Mouse (Mus musculus): ENCODE results near the gene Gm3238. TPM values are rescaled to one million over a fixed set of nuclear protein-coding genes. Genes with fewer than 3 reads are reported as not detected.
"Not testable (repeated sequence)": the region's sequence is repeated elsewhere in the genome, so short reads cannot be mapped to it uniquely, and the experiment has no call there.

Gene Gm3238
- not detected in 2 replicates for total RNA-seq (2012; rRNA removed)
- not detected in 2 replicates for total RNA-seq (2014; rRNA removed)
- not detected in 2 replicates for polyA plus RNA-seq (2012; ENCODE audit: insufficient read length, low read depth)

DNA sequence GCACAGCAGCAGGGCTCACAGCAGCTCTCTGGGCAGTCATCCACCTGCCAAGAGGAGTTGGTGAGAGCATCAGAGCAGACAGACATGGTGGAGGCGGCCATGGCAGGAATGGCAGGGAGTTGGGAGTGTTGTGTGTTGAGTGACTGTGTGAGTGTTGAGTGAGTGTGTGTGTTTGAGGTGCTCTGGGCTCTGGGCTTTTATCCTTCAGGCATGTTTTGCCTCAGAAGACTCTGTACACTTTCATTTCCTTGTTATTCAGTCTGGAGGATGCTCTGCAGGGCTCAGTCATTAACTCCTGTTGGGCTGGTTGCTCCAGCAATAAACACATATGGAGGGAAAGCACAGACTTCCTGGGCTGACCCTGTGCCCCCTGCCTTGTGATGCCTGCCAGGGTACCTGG lies at the start of gene Gm3238:
TSS of gene Gm3238 (minus strand) at position 101 of the 400 bp plus-strand sequence.
- H3K9me3 ChIP-seq (replicated peaks; ENCODE audit: low read length); H3K36me3 ChIP-seq (replicated peaks in 1 of 2; ENCODE audit: control insufficient read depth in 1 of 2, insufficient read depth in 1 of 2, low read length in 1 of 2); H3K4me3 ChIP-seq (replicated peaks in 1 of 3; ENCODE audit: low read depth in 2 of 3, low read length in 2 of 3, poor library complexity in 1 of 3); in situ Hi-C loops (cut with MboI; ENCODE audit: low pct_ligation_motif_present, low pct_unique_long_range_greater_than_20kb, low sequenced_read_pairs); H3K4me1 ChIP-seq (ENCODE audit: control insufficient read depth in 1 of 2, insufficient read depth in 2 of 2); H3K79me2 ChIP-seq (replicated peaks; ENCODE audit: control insufficient read depth, extremely low read depth, insufficient read depth, poor library complexity, severe bottlenecking); H3K9ac ChIP-seq (ENCODE audit: insufficient read depth, low read depth); H3K27ac ChIP-seq (ENCODE audit: insufficient read depth, low read depth); DNase-seq (ENCODE audit: extremely low read depth); dilution Hi-C loops (cut with MboI; ENCODE audit: extremely low pct_ligation_motif_present, extremely low pct_unique_long_range_greater_than_20kb, low sequenced_read_pairs); H3K4me2 ChIP-seq (ENCODE audit: insufficient read depth, low read depth, poor library complexity, severe bottlenecking): not testable (repeated sequence)
- H3K27me3 ChIP-seq (replicated peaks), result peaks cover 40% of the 10 kb centered on the region

GRCm38 (mm10) chr10:77819203-77819602 lies 48.1 kb upstream of the Gm3238 start:
- Histone ChIP-seq H3K4me3 (replicated peaks in 1 of 3; ENCODE audit: low read depth in 2 of 3, low read length in 2 of 3, poor library complexity in 1 of 3) (no peak overlapping the region), H3K9me3 (replicated peaks; ENCODE audit: low read length) (peaks cover 2% of the 10 kb centered on the region), H3K79me2 (replicated peaks; ENCODE audit: control insufficient read depth, extremely low read depth, insufficient read depth, poor library complexity, severe bottlenecking) (no peaks in the 10 kb centered on the region), H3K4me1 (ENCODE audit: control insufficient read depth in 1 of 2, insufficient read depth in 2 of 2) (0 out of 4 replicates have a peak, but pooled peaks cover 0 to 3% of the 10 kb centered on the region in 2 experiments), H3K9ac (ENCODE audit: insufficient read depth, low read depth) (no peak overlapping the region), H3K27me3 (replicated peaks) (peaks cover 67% of the 10 kb centered on the region), H3K36me3 (replicated peaks in 1 of 2; ENCODE audit: control insufficient read depth in 1 of 2, insufficient read depth in 1 of 2, low read length in 1 of 2) (no peaks in the 10 kb centered on the region), H3K27ac (ENCODE audit: insufficient read depth, low read depth) (no peak overlapping the region), H3K4me2 (ENCODE audit: insufficient read depth, low read depth, poor library complexity, severe bottlenecking) (no peak overlapping the region)
- no peak for DNase-seq (ENCODE audit: extremely low read depth)
- in situ Hi-C loops (cut with MboI; ENCODE audit: low pct_ligation_motif_present, low pct_unique_long_range_greater_than_20kb, low sequenced_read_pairs), result no loop called here
- TF ChIP-seq RCOR1 (conservative IDR thresholded peaks at IDR 0.05; ENCODE audit: low read depth, low read length) (no peak), EP300 (IDR thresholded peaks at IDR 0.05; ENCODE audit: low read length) (no peak), MAFK (IDR thresholded peaks at IDR 0.05; ENCODE audit: insufficient replicate concordance, low read length) (no peak), PAX5 (IDR thresholded peaks at IDR 0.05; ENCODE audit: low read length) (no peak), HCFC1 (IDR thresholded peaks at IDR 0.05; ENCODE audit: low read depth, low read length) (no peak), ZMIZ1 (IDR thresholded peaks at IDR 0.05; ENCODE audit: low read depth, low read length) (no peak), MAZ (IDR thresholded peaks at IDR 0.05; ENCODE audit: low read depth, low read length) (no peak), CTCF (conservative IDR thresholded peaks at IDR 0.05 in 1 of 2, IDR thresholded peaks at IDR 0.05 in 1 of 2; ENCODE audit: low read depth in 2 of 2, low read length in 2 of 2) (no peak), JUN (IDR thresholded peaks at IDR 0.05; ENCODE audit: insufficient read depth, low read depth, low read length) (no peak)
- dilution Hi-C loops (cut with MboI; ENCODE audit: extremely low pct_ligation_motif_present, extremely low pct_unique_long_range_greater_than_20kb, low sequenced_read_pairs), result no loop called here

- Histone ChIP-seq H3K27ac (ENCODE audit: insufficient read depth, low read depth) (no peak overlapping the region), H3K9me3 (replicated peaks; ENCODE audit: low read length) (no peaks in the 10 kb centered on the region), H3K79me2 (replicated peaks; ENCODE audit: control insufficient read depth, extremely low read depth, insufficient read depth, poor library complexity, severe bottlenecking) (no peaks in the 10 kb centered on the region), H3K36me3 (replicated peaks in 1 of 2; ENCODE audit: control insufficient read depth in 1 of 2, insufficient read depth in 1 of 2, low read length in 1 of 2) (no peaks in the 10 kb centered on the region), H3K9ac (ENCODE audit: insufficient read depth, low read depth) (no peak overlapping the region), H3K4me3 (replicated peaks in 1 of 3; ENCODE audit: low read depth in 2 of 3, low read length in 2 of 3, poor library complexity in 1 of 3) (no peak overlapping the region), H3K27me3 (replicated peaks) (peaks cover 70% of the 10 kb centered on the region), H3K4me1 (ENCODE audit: control insufficient read depth in 1 of 2, insufficient read depth in 2 of 2) (0 out of 4 replicates have a peak, but pooled peaks cover 0 to 3% of the 10 kb centered on the region in 2 experiments), H3K4me2 (ENCODE audit: insufficient read depth, low read depth, poor library complexity, severe bottlenecking) (no peak overlapping the region)
- dilution Hi-C loops (cut with MboI; ENCODE audit: extremely low pct_ligation_motif_present, extremely low pct_unique_long_range_greater_than_20kb, low sequenced_read_pairs), result no loop called here
- in situ Hi-C loops (cut with MboI; ENCODE audit: low pct_ligation_motif_present, low pct_unique_long_range_greater_than_20kb, low sequenced_read_pairs), result no loop called here
- no peak for TF ChIP-seq E2F4 (IDR thresholded peaks at IDR 0.05; ENCODE audit: insufficient replicate concordance, low read depth, low read length)
- no peak for TF ChIP-seq RAD21 (IDR thresholded peaks at IDR 0.05; ENCODE audit: low read depth, low read length)
- TF ChIP-seq POLR2AphosphoS2 (IDR thresholded peaks at IDR 0.05; ENCODE audit: low read depth, low read length), result no peak
- TF ChIP-seq KAT2A (IDR thresholded peaks at IDR 0.05; ENCODE audit: insufficient replicate concordance, low read length), result no peak
- TF ChIP-seq RCOR1 (conservative IDR thresholded peaks at IDR 0.05; ENCODE audit: low read depth, low read length), result no peak
- TF ChIP-seq ZC3H11A (IDR thresholded peaks at IDR 0.05; ENCODE audit: low read depth, low read length), result no peak
- no peak for TF ChIP-seq MYC (IDR thresholded peaks at IDR 0.05; ENCODE audit: low read depth, low read length)
- TF ChIP-seq NRF1 (IDR thresholded peaks at IDR 0.05; ENCODE audit: low read depth, low read length), result no peak
- TF ChIP-seq MEF2A (IDR thresholded peaks at IDR 0.05; ENCODE audit: borderline replicate concordance, low read depth, low read length), result no peak
- no peak for TF ChIP-seq GABPA (IDR thresholded peaks at IDR 0.05; ENCODE audit: insufficient replicate concordance, low read depth, low read length)
- TF ChIP-seq TBP (conservative IDR thresholded peaks at IDR 0.05; ENCODE audit: low read depth, low read length), result no peak
- no peak for TF ChIP-seq POLR2A (IDR thresholded peaks at IDR 0.05; ENCODE audit: low read depth, low read length)
- no peak for TF ChIP-seq ZMIZ1 (IDR thresholded peaks at IDR 0.05; ENCODE audit: low read depth, low read length)
- DNase-seq (ENCODE audit: extremely low read depth), result no peak
Observed at GRCm38 (mm10) chr10:77818523-77818922, 47.4 kb upstream of the Gm3238 start.

Data from CH12.LX (cell line).